Mouse (Mus musculus) kidney, adult 2 months (tissue): ENCODE results near the gene Duoxa2.
"Not testable (repeated sequence)": the region's sequence is repeated elsewhere in the genome, so short reads cannot be mapped to it uniquely, and the experiment has no call there.

Experiments
- CTCF ChIP-seq: fragments of 200-500 bp; conservative IDR thresholded peaks from 2 replicates; pipeline ENCODE4 v1.5.1; 2011; ENCODE audit warnings: low read depth, mild to moderate bottlenecking, control low read depth, low read length, moderate library complexity, mixed read lengths; ENCODE audit not compliant: insufficient read depth, insufficient read length
- POLR2A ChIP-seq: fragments of 200-500 bp; IDR thresholded peaks from one replicate; pipeline ENCODE4 v1.6.1; 2011; ENCODE audit warnings: low read depth, low read length, control low read depth

- not testable (repeated sequence) for TF ChIP-seq POLR2A, CTCF
These were observed 47.5 kb downstream of the Duoxa2 start for GRCm38 (mm10) chr2:122346164-122346563.
